ENCODE assay signal across 26 mouse cellular contexts in the genomic region with DNA sequence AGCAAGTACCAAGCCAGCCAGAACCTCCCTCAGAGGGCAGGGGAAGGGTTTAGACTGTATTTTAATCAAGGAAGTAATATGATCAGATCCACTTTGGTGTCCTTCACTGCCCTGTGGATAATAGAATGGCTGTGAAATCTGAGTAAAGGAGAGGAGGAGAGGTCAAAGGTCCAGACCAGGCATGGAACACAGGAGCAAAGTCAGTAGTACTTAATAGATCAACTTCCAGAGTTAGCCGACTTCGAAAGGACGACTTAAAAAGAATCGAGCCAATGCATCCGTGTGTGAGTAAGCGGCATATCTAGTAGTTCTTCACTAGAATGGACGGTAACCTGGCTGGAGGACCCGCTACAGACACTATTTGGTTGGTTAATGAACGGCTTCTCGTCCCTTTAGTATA.
DNase-seq lines count a peak whose midpoint lies in the region; ATAC-seq and TF ChIP-seq lines count a peak whose summit lies in the region.
"Had no signal": no experiment of that assay in that cellular context is flagged by ENCODE, and none has a peak within 500 bp of the region (broad histone marks: within the 10 kb centered on the region; RNA-seq: fewer than 3 reads in every experiment).

No protein-coding gene starts in this region.

- H3K36me3 ChIP-seq in liver, adult 2 months (ENCODE audit: control insufficient read depth, insufficient read depth, low read length): no peaks in the 10 kb centered on the region
- no peaks in the 10 kb centered on the region for H3K36me3 ChIP-seq in liver, postnatal 0 days (replicated peaks; ENCODE audit: insufficient read depth, low read length)
- H3K36me3 ChIP-seq: embryonic facial prominence, embryonic 10.5 days; embryonic facial prominence, embryonic 12.5 days; forebrain, embryonic 15.5 days; G1E had no signal

- H3K9ac ChIP-seq in liver, adult 2 months (ENCODE audit: low read depth, low read length): no peak overlapping the region
- H3K9ac ChIP-seq in liver, postnatal 0 days (replicated peaks): no peak overlapping the region
- H3K9ac ChIP-seq: embryonic facial prominence, embryonic 12.5 days; forebrain, embryonic 13.5 days; forebrain, embryonic 15.5 days had no signal

- no peak overlapping the region for H3K4me2 ChIP-seq in liver, postnatal 0 days (ENCODE audit: low read depth, low read length)
- H3K4me2 ChIP-seq: embryonic facial prominence, embryonic 12.5 days; forebrain, embryonic 13.5 days; forebrain, embryonic 15.5 days had no signal

- no peaks in the 10 kb centered on the region for H3K9me3 ChIP-seq in liver, postnatal 0 days (ENCODE audit: low read length)
- H3K9me3 ChIP-seq: embryonic facial prominence, embryonic 10.5 days; embryonic facial prominence, embryonic 12.5 days; forebrain, embryonic 13.5 days; forebrain, embryonic 15.5 days; G1E had no signal

- H3K4me3 ChIP-seq in liver, adult 2 months (ENCODE audit: insufficient read depth, low read depth, low read length): no peak overlapping the region
- H3K4me3 ChIP-seq in liver, postnatal 0 days (ENCODE audit: low read depth, low read length): no peak overlapping the region
- H3K4me3 ChIP-seq: embryonic facial prominence, embryonic 10.5 days; embryonic facial prominence, embryonic 12.5 days; forebrain, embryonic 13.5 days; forebrain, embryonic 15.5 days had no signal

- peaks cover 9% of the 10 kb centered on the region for H3K4me1 ChIP-seq in liver, adult 2 months (ENCODE audit: control insufficient read depth, insufficient read depth, low read length)
- H3K4me1 ChIP-seq in liver, postnatal 0 days (ENCODE audit: insufficient read depth): no peaks in the 10 kb centered on the region; the same call in 1 of the 2 replicates
- H3K4me1 ChIP-seq: embryonic facial prominence, embryonic 10.5 days; embryonic facial prominence, embryonic 12.5 days; forebrain, embryonic 13.5 days; forebrain, embryonic 15.5 days had no signal

- no peaks in the 10 kb centered on the region for H3K79me2 ChIP-seq in liver, adult 2 months (ENCODE audit: control insufficient read depth, insufficient read depth, low read length)

- ATAC-seq in liver, postnatal 0 days: no peak
- ATAC-seq: activated CD4-positive, CD25-positive, alpha-beta regulatory T cell, adult 4 months; CD4-positive, CD25-positive, alpha-beta regulatory T cell, adult 4 months; forebrain, embryonic 13.5 days; forebrain, embryonic 15.5 days; Patski had no signal

- TF ChIP-seq POLR2A in liver, adult 2 months (IDR thresholded peaks at IDR 0.05; ENCODE audit: extremely low read depth, insufficient read depth, low read length): no peak

- no peak for TF ChIP-seq CTCF in liver, adult 2 months (IDR thresholded peaks at IDR 0.05; ENCODE audit: low read depth, low read length)
- no peak for TF ChIP-seq CTCF in liver, postnatal 0 days (IDR thresholded peaks at IDR 0.05; ENCODE audit: low read depth)

- peak; percentile 12 for DNase-seq in embryo, embryonic 10 days (ENCODE audit: low spot score)
- no peak for DNase-seq in embryo, embryonic 11 days
- peak; percentile 19 for DNase-seq in kidney, adult 18-20 months
- no peak for DNase-seq in kidney, postnatal 14 days
- peak; percentile 73 for DNase-seq in kidney, adult 9 months
- DNase-seq in kidney, postnatal 10 days: no peak
- DNase-seq in liver, adult 2 months (ENCODE audit: extremely low read depth, low read depth, low spot score): peak; percentile 50
- DNase-seq in liver, postnatal 0 days: no peak
- DNase-seq: adrenal gland, adult 8-10 months; adrenal gland, postnatal 14 days; adrenal gland, postnatal 36 days; B cell, adult 2 months; cerebellum, adult 11-12 months; cerebellum, adult 2 months; cerebellum, adult 9-10 months; cerebellum, postnatal 10 days; cerebellum, postnatal 25 days had no signal

- TF ChIP-seq EP300 in liver, postnatal 0 days (IDR thresholded peaks at IDR 0.05; ENCODE audit: low read depth): no peak

- H3K27me3 ChIP-seq in liver, adult 2 months (ENCODE audit: control insufficient read depth, insufficient read depth, low read length): no peaks in the 10 kb centered on the region
- no peaks in the 10 kb centered on the region for H3K27me3 ChIP-seq in liver, postnatal 0 days (ENCODE audit: insufficient read depth, low read length)
- H3K27me3 ChIP-seq: CH12.LX; embryonic facial prominence, embryonic 12.5 days; forebrain, embryonic 13.5 days; forebrain, embryonic 15.5 days; Patski had no signal

- no peak overlapping the region for H3K27ac ChIP-seq in liver, adult 2 months (replicated peaks; ENCODE audit: insufficient read depth, low read depth, low read length)
- H3K27ac ChIP-seq in liver, postnatal 0 days (ENCODE audit: low read depth): no peak overlapping the region
- H3K27ac ChIP-seq: embryonic facial prominence, embryonic 10.5 days; embryonic facial prominence, embryonic 12.5 days; forebrain, embryonic 13.5 days; forebrain, embryonic 15.5 days had no signal

- WGBS in liver, adult 2 months: 91% methylated on average over 10 of the region's 10 CpGs
- WGBS in liver, postnatal 0 days (ENCODE audit: insufficient replicate concordance): 83% methylated on average over 10 of the region's 10 CpGs

Comparison
In these comparisons a context has a peak if more than half of its experiments do, and no peak if none do; other contexts are left out.
1. DNase-seq: peak in embryo, embryonic 10 days (single experiment), kidney, adult 18-20 months (single experiment), kidney, adult 9 months (single experiment) and liver, adult 2 months (single experiment); none in embryo, embryonic 11 days (single experiment), kidney, postnatal 14 days (single experiment), kidney, postnatal 10 days (single experiment) and liver, postnatal 0 days (single experiment).